Mouse (Mus musculus) ovary, postnatal 10 days (tissue): Measurements from ENCODE around the gene Pnma1.

Source experiments
- DNase-seq: peaks from one replicate; pipeline ENCODE4 v3.0.0; 2022; ENCODE audit warnings: low spot score

Pnma1 gene

DNA sequence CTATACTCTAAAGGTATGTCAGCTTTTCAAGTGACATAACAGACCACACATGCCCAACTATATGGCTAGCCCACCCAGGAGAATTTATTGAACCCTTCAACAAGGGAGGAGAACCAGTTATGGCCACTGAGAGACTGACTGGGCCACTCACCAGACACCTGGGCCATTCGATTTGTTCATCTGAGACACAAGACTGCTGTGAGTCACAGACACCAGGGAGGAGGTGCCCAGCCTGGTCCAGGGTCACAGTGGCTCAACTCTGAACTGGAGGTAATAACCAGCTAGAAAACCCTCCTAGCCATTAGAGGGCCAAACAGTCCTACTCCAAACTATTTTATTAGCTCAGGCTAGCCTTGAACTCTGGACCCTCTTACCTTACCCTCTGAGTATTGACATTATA, 29.8 kb upstream of the Pnma1 start:
- no peak for DNase-seq

- DNase-seq = no peak
Measured at GRCm38 (mm10) chr12:84176886-84177765, 28.8 kb upstream of the Pnma1 start.

GRCm38 (mm10) chr12:84176126-84176769, 28.0 kb upstream of the Pnma1 start:
- no peak for DNase-seq

DNA sequence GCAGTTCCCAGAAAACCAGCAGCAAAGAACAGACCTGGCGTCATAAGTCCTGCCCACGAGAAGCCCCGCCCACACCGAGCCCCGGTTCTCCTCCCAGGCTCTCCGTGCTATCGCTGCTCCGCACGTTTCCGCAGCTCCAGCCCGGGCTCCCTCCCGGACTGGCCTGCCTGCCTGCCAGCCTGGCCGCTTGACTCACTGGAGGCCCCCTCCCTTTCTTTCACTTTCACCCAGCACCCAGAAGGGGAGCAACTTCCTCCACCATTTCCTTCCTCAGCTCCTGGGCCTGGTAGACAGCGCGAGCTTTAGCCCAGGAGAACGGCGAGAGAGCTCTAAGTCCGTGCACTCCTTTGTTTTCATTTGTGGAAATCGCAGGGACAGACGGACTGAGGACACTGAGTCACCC, 27.4 kb upstream of the Pnma1 start:
- peak; percentile 66 for DNase-seq

DNA sequence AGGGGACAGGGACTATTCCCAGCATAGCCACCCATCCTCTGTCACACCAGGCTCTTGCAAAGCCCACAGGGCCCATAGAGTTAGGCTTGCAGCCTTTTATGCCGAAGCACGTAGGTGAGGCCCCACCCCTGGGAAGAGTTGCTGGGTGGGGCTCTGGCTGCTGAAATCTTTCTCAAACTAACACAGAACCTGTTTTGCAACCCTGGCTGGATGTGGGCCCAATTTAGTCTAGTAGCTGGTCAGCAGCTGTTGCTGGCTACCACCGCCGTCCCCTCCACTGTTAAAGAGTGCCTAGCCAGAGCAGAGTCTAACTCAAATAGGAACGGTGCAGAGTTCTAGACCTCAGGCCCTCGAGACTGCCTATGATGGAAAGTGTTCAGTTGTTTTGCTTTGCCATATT, 26.6 kb upstream of the Pnma1 start:
- peak; percentile 51 for DNase-seq

GRCm38 (mm10) chr12:84174190-84174811, 26.0 kb upstream of the Pnma1 start:
- no peak for DNase-seq

GRCm38 (mm10) chr12:84173309-84173915, 25.1 kb upstream of the Pnma1 start:
- DNase-seq = no peak

GRCm38 (mm10) chr12:84172862-84173261, 24.6 kb upstream of the Pnma1 start:
- DNase-seq = no peak

DNA sequence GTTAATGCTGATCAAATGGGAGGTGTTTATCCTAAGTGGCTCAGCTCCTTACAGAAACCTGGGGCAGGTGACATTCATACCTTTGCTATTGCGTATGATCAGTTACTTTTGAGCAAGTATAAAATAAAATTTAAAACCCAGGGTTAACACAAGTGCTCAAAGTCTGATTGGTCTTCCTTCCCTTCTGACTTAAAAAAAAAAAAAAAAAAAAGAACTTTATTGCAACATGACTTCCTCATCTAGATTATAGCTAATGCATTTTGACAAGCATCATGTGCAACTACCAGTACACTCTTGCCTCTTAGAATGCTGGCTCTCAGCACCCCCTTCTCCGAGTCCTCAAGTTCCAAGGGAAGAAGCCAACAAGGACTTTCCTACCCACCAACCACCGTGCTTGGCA, 23.9 kb upstream of the Pnma1 start:
- DNase-seq = no peak

- no peak for DNase-seq
Measured at GRCm38 (mm10) chr12:84170610-84171009, 22.3 kb upstream of the Pnma1 start.

- no peak for DNase-seq
Measured at GRCm38 (mm10) chr12:84165631-84166373, 17.5 kb upstream of the Pnma1 start.

GRCm38 (mm10) chr12:84163586-84164110, 15.4 kb upstream of the Pnma1 start:
- no peak for DNase-seq

- DNase-seq = no peak
Measured at GRCm38 (mm10) chr12:84163133-84163532, 14.8 kb upstream of the Pnma1 start.

GRCm38 (mm10) chr12:84161616-84162433, 13.5 kb upstream of the Pnma1 start:
- no peak for DNase-seq

DNA sequence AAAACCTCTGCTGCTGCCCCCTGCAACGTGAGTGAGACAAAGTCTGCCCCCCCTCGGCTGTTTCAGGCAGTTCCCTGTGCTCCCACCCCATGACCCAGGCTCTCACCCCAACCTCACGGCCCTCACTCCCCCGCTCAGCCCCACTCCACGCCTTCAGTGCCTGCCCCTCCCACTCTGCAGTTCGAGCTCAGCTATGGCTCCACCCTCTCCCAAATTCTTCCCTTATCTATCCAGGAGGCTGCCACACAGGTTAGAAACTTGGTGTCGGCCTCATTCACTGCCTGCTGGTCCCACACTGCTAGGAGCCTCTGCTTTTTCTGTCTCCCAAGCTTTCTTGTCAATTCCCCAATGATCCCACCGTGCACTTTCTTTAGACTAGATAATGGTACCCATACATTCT, 12.8 kb upstream of the Pnma1 start:
- DNase-seq = no peak

GRCm38 (mm10) chr12:84160491-84160890, 12.2 kb upstream of the Pnma1 start:
- no peak for DNase-seq

DNA sequence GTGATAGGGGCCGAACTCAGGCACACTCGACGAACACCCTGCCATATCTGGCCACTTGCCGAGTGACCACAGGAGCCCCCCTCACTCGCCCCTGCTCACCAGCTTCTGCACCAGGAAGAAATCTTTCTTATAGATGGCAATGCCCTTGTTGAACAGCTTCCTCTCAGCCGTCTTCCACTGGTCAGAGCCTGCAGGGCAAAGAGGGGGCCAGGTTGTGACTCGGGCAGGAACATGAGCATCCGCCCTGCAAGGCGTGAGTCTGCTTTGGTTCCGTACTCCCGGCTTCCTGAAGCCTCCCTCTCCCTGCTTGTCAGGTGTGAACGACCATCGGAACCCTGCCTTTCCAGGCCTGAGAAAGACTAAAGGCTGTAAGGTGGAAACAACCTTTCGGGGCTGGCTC, 9.9 kb upstream of the Pnma1 start:
- DNase-seq = no peak

- DNase-seq = no peak
Measured at GRCm38 (mm10) chr12:84156210-84156609, 7.9 kb upstream of the Pnma1 start.

DNA sequence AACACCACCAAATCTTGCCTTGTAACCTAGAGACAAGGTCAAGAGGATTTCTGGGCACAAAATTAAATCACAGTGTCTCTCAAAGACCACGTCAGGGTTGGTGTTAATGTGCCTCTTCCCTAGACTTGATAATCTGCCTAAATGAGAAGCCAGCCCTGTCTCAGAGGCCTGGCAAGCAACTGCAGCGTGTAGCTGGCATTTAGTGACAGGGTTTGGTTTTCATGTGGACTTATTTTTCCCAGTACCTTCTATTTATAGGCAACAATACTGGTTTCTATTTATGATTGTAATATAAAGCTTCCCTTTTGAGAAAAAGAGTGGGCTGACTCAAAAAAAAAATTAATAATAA, 7.2 kb upstream of the Pnma1 start:
- no peak for DNase-seq

- no peak for DNase-seq
Measured at GRCm38 (mm10) chr12:84154786-84155522, 6.7 kb upstream of the Pnma1 start.
